Mouse (Mus musculus) midbrain, embryonic 10.5 days (tissue): ENCODE data around the gene Glra3. TPM values are rescaled to one million over a fixed set of nuclear protein-coding genes. Genes with fewer than 3 reads are reported as not detected.

Experiments used
- DNase-seq: peaks from one replicate; pipeline ENCODE4 v3.0.0-alpha.2; 2017; ENCODE audit warnings: low spot score
- H3K27ac ChIP-seq: fragments of 300-500 bp; sonication (generic); replicated peaks from 2 replicates; pipeline ENCODE4 v1.5.1; 2016; ENCODE audit warnings: mild to moderate bottlenecking
- H3K27me3 ChIP-seq: fragments of 300-500 bp; sonication (generic); 2 replicates; pipeline ENCODE4 v1.6.1; 2016; ENCODE audit warnings: low read depth, mild to moderate bottlenecking; ENCODE audit not compliant: poor library complexity, severe bottlenecking
- H3K36me3 ChIP-seq: fragments of 300-500 bp; sonication (generic); 2 replicates; pipeline ENCODE4 v1.6.1; 2016; ENCODE audit warnings: mild to moderate bottlenecking, moderate library complexity
- H3K4me1 ChIP-seq: fragments of 300-500 bp; sonication (generic); 2 replicates; pipeline ENCODE4 v1.6.1; 2016
- H3K4me3 ChIP-seq: fragments of 300-500 bp; sonication (generic); 2 replicates; pipeline ENCODE4 v1.5.1; 2016; ENCODE audit warnings: mild to moderate bottlenecking, moderate library complexity
- H3K9me3 ChIP-seq: fragments of 300-500 bp; sonication (generic); replicated peaks from 2 replicates; pipeline ENCODE4 v1.6.1; 2016; ENCODE audit warnings: mild to moderate bottlenecking
- WGBS: fragments of 180-500 bp; shearing (Covaris S2); methylation state at CpG from one replicate; pipeline ENCODE4 v1.1.7; 2016; 5-methylcytosine and 5-hydroxymethylcytosine counted together
- polyA plus RNA-seq: library from polyadenylated mRNA; unstranded; fragments of >200 nt; fragmentation: Nextera tagmentation; extraction: Ambion mirVana; gene quantifications from 2 replicates; pipeline ENCODE4 v1.2.1, GENCODE M21; 2016

Gene Glra3
- polyA plus RNA-seq, 1 experiment from 2014 or later = 0.05 TPM

DNA sequence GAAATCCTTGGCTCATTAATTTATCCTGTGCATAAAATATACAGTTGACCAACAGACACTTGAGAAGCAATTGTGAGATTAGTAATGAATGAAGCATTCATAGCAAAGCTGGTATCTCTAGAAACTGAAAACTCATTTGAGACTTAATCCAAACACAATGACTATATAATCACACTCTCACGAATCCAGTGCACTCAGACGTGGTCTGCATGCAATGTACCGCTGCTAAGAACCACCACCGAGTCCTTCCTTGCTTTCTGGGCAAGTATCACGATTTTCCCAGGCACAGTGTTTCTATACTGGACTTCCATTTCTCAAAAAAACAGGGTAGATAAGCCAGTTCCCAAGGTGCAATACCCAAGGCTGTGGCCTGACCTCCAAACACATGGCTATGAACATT, 211.3 kb downstream of the Glra3 start:
- no peak overlapping the region for H3K4me3 ChIP-seq
- no peaks in the 10 kb centered on the region for H3K9me3 ChIP-seq
- no peak overlapping the region for H3K27ac ChIP-seq
- H3K36me3 ChIP-seq = no peaks in the 10 kb centered on the region
- no peaks in the 10 kb centered on the region for H3K4me1 ChIP-seq
- H3K27me3 ChIP-seq = no peaks in the 10 kb centered on the region
- 80% methylated on average over 5 of the region's 5 CpGs for WGBS
- DNase-seq = no peak

GRCm38 (mm10) chr8:56158966-56159365, 218.7 kb downstream of the Glra3 start:
- H3K27me3 ChIP-seq = no peaks in the 10 kb centered on the region
- 50% methylated on average over 2 of the region's 2 CpGs for WGBS
- no peaks in the 10 kb centered on the region for H3K9me3 ChIP-seq
- no peak overlapping the region for H3K4me3 ChIP-seq
- no peak overlapping the region for H3K27ac ChIP-seq
- no peaks in the 10 kb centered on the region for H3K4me1 ChIP-seq
- no peaks in the 10 kb centered on the region for H3K36me3 ChIP-seq
- DNase-seq = no peak

Other genes starting within 250 kb of the Glra3 start
- gene Adam29, start 33.5 kb upstream of the Glra3 start, polyA plus RNA-seq = not detected in 2 replicates